Mouse (Mus musculus) CH12.LX (cell line): ENCODE data around the gene Igsf21. TPM values are rescaled to one million over a fixed set of nuclear protein-coding genes. Genes with fewer than 3 reads are reported as not detected.
A peak's percentile ranks its signal among the peaks of the same experiment; 100 is the strongest.

ENCODE experiments used
- DNase-seq: peaks from one replicate; pipeline ENCODE4 v3.0.0-alpha.2; 2013; ENCODE audit errors: extremely low read depth
- H3K27ac ChIP-seq: 2 replicates; pipeline ENCODE4 v1.5.1; 2012; ENCODE audit warnings: low read depth, mild to moderate bottlenecking, control low read depth, moderate library complexity; ENCODE audit not compliant: insufficient read depth
- H3K27me3 ChIP-seq: replicated peaks from 2 replicates; pipeline ENCODE3; 2012; ENCODE audit warnings: inconsistent platforms
- H3K36me3 ChIP-seq, 2 experiments: replicated peaks in 1 of 2; 2 replicates each; pipeline versions ENCODE3 to v1.6.1; 2012; ENCODE audit warnings: inconsistent platforms in 1 of 2, low read length in 1 of 2, mild to moderate bottlenecking in 1 of 2, mixed read lengths in 1 of 2, moderate library complexity in 1 of 2; ENCODE audit not compliant: control insufficient read depth in 1 of 2, insufficient read depth in 1 of 2
- H3K4me1 ChIP-seq, 2 experiments: 2 replicates each; pipeline ENCODE4 v1.6.1; 2012; ENCODE audit warnings: inconsistent platforms in 1 of 2, moderate library complexity in 1 of 2; ENCODE audit not compliant: insufficient read depth in 2 of 2, control insufficient read depth in 1 of 2
- H3K4me2 ChIP-seq: 2 replicates; pipeline ENCODE4 v1.6.1; 2012; ENCODE audit warnings: low read depth, mild to moderate bottlenecking, control low read depth; ENCODE audit not compliant: poor library complexity, insufficient read depth, severe bottlenecking
- H3K4me3 ChIP-seq, 3 experiments: fragments of 150-350 bp in 1 of 3; sonication (generic) in 1 of 3; replicated peaks in 1 of 3; 2 replicates each; pipeline versions ENCODE3 to v1.5.1; 2011 to 2012; ENCODE audit warnings: low read depth in 2 of 3, low read length in 2 of 3, mild to moderate bottlenecking in 2 of 3, moderate library complexity in 2 of 3, control low read depth in 1 of 3, improper control_type of control experiment in 1 of 3, inconsistent platforms in 1 of 3, mixed read lengths in 1 of 3; ENCODE audit not compliant: poor library complexity in 1 of 3
- H3K79me2 ChIP-seq: replicated peaks from 2 replicates; pipeline ENCODE4 v1.6.1; 2012; ENCODE audit warnings: mild to moderate bottlenecking, moderate library complexity; ENCODE audit not compliant: control insufficient read depth, poor library complexity, insufficient read depth, severe bottlenecking; ENCODE audit errors: extremely low read depth
- H3K9ac ChIP-seq: 2 replicates; pipeline ENCODE4 v1.6.1; 2012; ENCODE audit warnings: low read depth, mild to moderate bottlenecking, control low read depth, moderate library complexity; ENCODE audit not compliant: insufficient read depth
- H3K9me3 ChIP-seq: replicated peaks from 2 replicates; pipeline ENCODE3; 2012; ENCODE audit warnings: low read length, inconsistent platforms, mixed read lengths
- BHLHE40 ChIP-seq: IDR thresholded peaks from 2 replicates; pipeline ENCODE4 v1.6.1; 2011; ENCODE audit warnings: mild to moderate bottlenecking, low read depth, low read length, improper control_type of control experiment
- CTCF ChIP-seq, 2 experiments: IDR thresholded peaks in 1 of 2; conservative IDR thresholded peaks in 1 of 2; 2 replicates each; pipeline ENCODE4 v1.5.1; 2011 to 2012; ENCODE audit warnings: low read depth in 2 of 2, low read length in 2 of 2, improper control_type of control experiment in 1 of 2, inconsistent platforms in 1 of 2, mild to moderate bottlenecking in 1 of 2, moderate library complexity in 1 of 2
- E2F4 ChIP-seq: IDR thresholded peaks from 2 replicates; pipeline ENCODE4 v1.6.1; 2011; ENCODE audit warnings: low read depth, low read length, improper control_type of control experiment; ENCODE audit not compliant: insufficient replicate concordance
- ELF1 ChIP-seq: IDR thresholded peaks from 2 replicates; pipeline ENCODE4 v1.6.1; 2014; ENCODE audit warnings: low read depth, mild to moderate bottlenecking, inconsistent platforms, low read length, improper control_type of control experiment
- ETS1 ChIP-seq: conservative IDR thresholded peaks from 2 replicates; pipeline ENCODE4 v1.6.1; 2012; ENCODE audit warnings: low read depth, mild to moderate bottlenecking, inconsistent platforms, low read length, improper control_type of control experiment, moderate library complexity
- GABPA ChIP-seq: IDR thresholded peaks from 2 replicates; pipeline ENCODE4 v1.6.1; 2012; ENCODE audit warnings: low read depth, low read length, improper control_type of control experiment, inconsistent platforms; ENCODE audit not compliant: insufficient replicate concordance
- IRF4 ChIP-seq: IDR thresholded peaks from 2 replicates; pipeline ENCODE4 v1.6.1; 2014; ENCODE audit warnings: low read depth, mild to moderate bottlenecking, inconsistent platforms, low read length, improper control_type of control experiment
- JUND ChIP-seq: conservative IDR thresholded peaks from 2 replicates; pipeline ENCODE4 v1.6.1; 2011; ENCODE audit warnings: low read depth, low read length, improper control_type of control experiment
- MAZ ChIP-seq: IDR thresholded peaks from 2 replicates; pipeline ENCODE4 v1.6.1; 2012; ENCODE audit warnings: low read depth, mild to moderate bottlenecking, inconsistent platforms, low read length, improper control_type of control experiment, moderate library complexity
- MYC ChIP-seq: IDR thresholded peaks from 2 replicates; pipeline ENCODE4 v1.6.1; 2011; ENCODE audit warnings: low read depth, mild to moderate bottlenecking, improper control_type of control experiment, low read length
- NELFE ChIP-seq: IDR thresholded peaks from 2 replicates; pipeline ENCODE4 v1.6.1; 2011; ENCODE audit warnings: low read depth, low read length, improper control_type of control experiment
- NRF1 ChIP-seq: IDR thresholded peaks from 2 replicates; pipeline ENCODE4 v1.6.1; 2014; ENCODE audit warnings: low read depth, mild to moderate bottlenecking, inconsistent platforms, low read length, improper control_type of control experiment, moderate library complexity
- PAX5 ChIP-seq: IDR thresholded peaks from 2 replicates; pipeline ENCODE4 v1.6.1; 2012; ENCODE audit warnings: low read length, inconsistent platforms, mixed read lengths
- POLR2A ChIP-seq: IDR thresholded peaks from 2 replicates; pipeline ENCODE4 v1.6.1; 2011; ENCODE audit warnings: low read depth, mild to moderate bottlenecking, improper control_type of control experiment, low read length
- POLR2AphosphoS2 ChIP-seq: IDR thresholded peaks from 2 replicates; pipeline ENCODE4 v1.6.1; 2011; ENCODE audit warnings: low read depth, low read length, improper control_type of control experiment
- RAD21 ChIP-seq: IDR thresholded peaks from 2 replicates; pipeline ENCODE4 v1.6.1; 2011; ENCODE audit warnings: low read depth, mild to moderate bottlenecking, low read length, improper control_type of control experiment, moderate library complexity
- RCOR1 ChIP-seq: conservative IDR thresholded peaks from 2 replicates; pipeline ENCODE4 v1.6.1; 2012; ENCODE audit warnings: low read depth, mild to moderate bottlenecking, inconsistent platforms, low read length, improper control_type of control experiment
- SIN3A ChIP-seq: IDR thresholded peaks from 2 replicates; pipeline ENCODE4 v1.6.1; 2012; ENCODE audit warnings: low read length, improper control_type of control experiment, inconsistent platforms
- SMC3 ChIP-seq: IDR thresholded peaks from 2 replicates; pipeline ENCODE4 v1.6.1; 2011; ENCODE audit warnings: low read depth, low read length, improper control_type of control experiment
- USF1 ChIP-seq: IDR thresholded peaks from 2 replicates; pipeline ENCODE4 v1.6.1; 2014; ENCODE audit warnings: low read depth, mild to moderate bottlenecking, inconsistent platforms, low read length, improper control_type of control experiment
- ZC3H11A ChIP-seq: IDR thresholded peaks from 2 replicates; pipeline ENCODE4 v1.6.1; 2012; ENCODE audit warnings: low read depth, mild to moderate bottlenecking, inconsistent platforms, low read length, improper control_type of control experiment
- ZKSCAN1 ChIP-seq: IDR thresholded peaks from 2 replicates; pipeline ENCODE4 v1.6.1; 2012; ENCODE audit warnings: low read depth, inconsistent platforms, low read length, improper control_type of control experiment, borderline replicate concordance
- ZMIZ1 ChIP-seq: IDR thresholded peaks from 2 replicates; pipeline ENCODE4 v1.6.1; 2012; ENCODE audit warnings: low read depth, mild to moderate bottlenecking, inconsistent platforms, low read length, improper control_type of control experiment
- ZNF384 ChIP-seq: IDR thresholded peaks from 2 replicates; pipeline ENCODE4 v1.6.1; 2012; ENCODE audit warnings: low read depth, low read length, improper control_type of control experiment, inconsistent platforms
- dilution Hi-C: fragments of 300-500 bp; cut with MboI; formaldehyde crosslinking; loops from 2 replicates; pipeline ENCODE4 v1.14.3; 2020; ENCODE audit warnings: low sequenced_read_pairs; ENCODE audit not compliant: extremely low pct_unique_long_range_greater_than_20kb, extremely low pct_ligation_motif_present
- in situ Hi-C: fragments of 300-500 bp; cut with MboI; formaldehyde crosslinking; loops from 3 replicates; pipeline ENCODE4 v1.14.3; 2019; ENCODE audit warnings: low sequenced_read_pairs, low pct_ligation_motif_present, low pct_unique_long_range_greater_than_20kb, mixed read lengths
- polyA plus RNA-seq: library from polyadenylated mRNA; unstranded; fragments of >175 nt; gene quantifications from 2 replicates; pipeline ENCODE4 v1.2.1, GENCODE M21; 2012; ENCODE audit warnings: low read depth; ENCODE audit not compliant: insufficient read length
- total RNA-seq, 2 experiments: library from RNA; depleted of rRNA; stranded (reverse); fragments of 300-350 nt in 1 of 2; fragments of >200 nt in 1 of 2; gene quantifications; 2 replicates each; pipeline ENCODE4 v1.2.3; 2012 to 2014

Igsf21 gene
- total and polyA plus RNA-seq, 3 experiments, result not detected

- no peak overlapping the region for H3K4me2 ChIP-seq
- no peak overlapping the region for H3K9ac ChIP-seq
- H3K4me1 ChIP-seq, result no peaks in the 10 kb centered on the region
- no peak for DNase-seq
- TF ChIP-seq SIN3A (peak; percentile 76; the same call in 1 of the 2 replicates), PAX5 (no peak), ZMIZ1 (no peak), E2F4 (no peak), NRF1 (no peak), RCOR1 (no peak), JUND (no peak)
- H3K27ac ChIP-seq, result no peak overlapping the region
- dilution Hi-C loops (no loop called here), in situ Hi-C loops (loop anchor here (10.0 kb wide), 1 partner anchor 286 kb away; no protein-coding TSS in a partner anchor)
- no peaks in the 10 kb centered on the region for H3K27me3 ChIP-seq
- no peak overlapping the region for H3K4me3 ChIP-seq
- no peaks in the 10 kb centered on the region for H3K36me3 ChIP-seq
- H3K9me3 ChIP-seq, result peaks cover 15% of the 10 kb centered on the region
- no peaks in the 10 kb centered on the region for H3K79me2 ChIP-seq
Observed at GRCm38 (mm10) chr4:140258968-140259367, 12.4 kb upstream of the Igsf21 start.

DNA sequence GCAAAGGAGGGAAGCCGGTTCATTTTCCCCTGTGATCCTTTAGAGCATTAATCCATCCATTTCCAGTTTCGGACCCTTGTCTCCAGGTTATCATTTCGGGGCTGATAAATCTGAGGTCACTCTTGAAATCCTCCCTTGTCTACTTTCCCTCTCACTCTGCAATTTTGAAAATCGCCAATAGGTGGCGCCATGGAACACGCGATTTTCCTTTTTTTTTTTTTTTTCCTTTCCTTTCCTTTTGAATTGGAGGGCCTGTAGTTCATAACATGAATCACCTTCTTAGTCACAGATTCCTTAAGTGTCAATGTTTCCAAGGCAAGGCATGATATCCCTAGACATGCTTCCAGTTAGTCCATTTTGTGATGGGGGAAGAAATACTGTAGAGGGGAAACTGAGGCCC, 5.8 kb upstream of the Igsf21 start:
- dilution Hi-C loops (no loop called here), in situ Hi-C loops (loop anchor here (10.0 kb wide), 1 partner anchor 292 kb away; no protein-coding TSS in a partner anchor)
- H3K36me3 ChIP-seq, result no peaks in the 10 kb centered on the region
- no peak for TF ChIP-seq IRF4
- peak; percentile 50 for TF ChIP-seq RAD21
- no peak for TF ChIP-seq POLR2A
- no peak for TF ChIP-seq ELF1
- peak; percentile 95 for TF ChIP-seq ZNF384
- no peak for TF ChIP-seq GABPA
- TF ChIP-seq BHLHE40, result no peak
- no peak for TF ChIP-seq ZC3H11A
- TF ChIP-seq MYC, result no peak
- TF ChIP-seq USF1, result no peak
- peak; percentile 40 for TF ChIP-seq SMC3
- TF ChIP-seq E2F4, result no peak
- TF ChIP-seq NELFE, result no peak
- TF ChIP-seq ZKSCAN1, result no peak
- peak; percentile 31 to 70; a peak in 3 of 4 replicates for TF ChIP-seq CTCF (conservative IDR thresholded peaks at IDR 0.05 in 1 of 2, IDR thresholded peaks at IDR 0.05 in 1 of 2; ENCODE audit: low read depth in 2 of 2, low read length in 2 of 2)
- no peak for TF ChIP-seq ETS1
- TF ChIP-seq POLR2AphosphoS2, result no peak
- TF ChIP-seq MAZ, result no peak
- H3K4me2 ChIP-seq, result no peak overlapping the region
- no peaks in the 10 kb centered on the region for H3K27me3 ChIP-seq
- no peaks in the 10 kb centered on the region for H3K79me2 ChIP-seq
- peak; percentile 3 for DNase-seq
- no peak overlapping the region for H3K9ac ChIP-seq
- H3K4me1 ChIP-seq, result no peaks in the 10 kb centered on the region
- H3K4me3 ChIP-seq, result no peak overlapping the region
- H3K27ac ChIP-seq, result no peak overlapping the region
- H3K9me3 ChIP-seq, result peaks cover 15% of the 10 kb centered on the region
